Mouse (Mus musculus) cortical plate, adult 2 months (tissue): ENCODE measurements around the gene Gm45837.

ENCODE experiments used
- CTCF ChIP-seq: fragments of 200-500 bp; IDR thresholded peaks from 2 replicates; pipeline ENCODE4 v1.5.1; 2011; ENCODE audit warnings: mild to moderate bottlenecking, control low read depth, low read length; ENCODE audit not compliant: insufficient read depth; ENCODE audit errors: extremely low read depth
- POLR2A ChIP-seq: fragments of 200-500 bp; IDR thresholded peaks from 2 replicates; pipeline ENCODE4 v1.6.1; 2011; ENCODE audit warnings: mild to moderate bottlenecking, low read length, control low read depth; ENCODE audit not compliant: insufficient read depth; ENCODE audit errors: extremely low read depth

DNA sequence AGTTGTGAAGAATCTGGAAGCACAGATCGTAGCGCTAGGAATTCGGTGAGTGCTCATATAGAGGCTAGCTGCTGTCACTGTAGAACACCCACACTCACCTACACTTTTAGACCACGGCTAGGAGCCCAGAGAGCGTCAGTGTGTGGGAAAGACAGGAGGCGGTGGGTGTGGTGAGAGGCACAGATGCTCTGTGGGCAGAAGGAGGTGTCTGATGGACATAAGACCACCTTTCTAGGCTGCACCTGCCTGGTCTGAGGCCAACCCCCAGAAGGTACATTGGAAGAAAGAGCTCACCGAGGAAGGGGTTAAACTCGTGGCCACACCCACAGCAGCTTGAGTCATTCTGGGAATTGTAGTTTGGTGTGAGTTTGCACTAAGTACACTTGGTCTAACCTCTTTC lies 16.0 kb downstream of the Gm45837 start:
- TF ChIP-seq POLR2A (no peak), CTCF (no peak)
